Mouse (Mus musculus) G1E (cell line): ENCODE results near the gene Tnfrsf8.

Source experiments
- CTCF ChIP-seq: IDR thresholded peaks from 2 replicates; pipeline ENCODE4 v1.5.1; 2012; ENCODE audit warnings: low read depth, low read length, inconsistent platforms, mixed read lengths
- GATA1 ChIP-seq: IDR thresholded peaks from 2 replicates; pipeline ENCODE4 v1.6.1; 2012; ENCODE audit warnings: borderline replicate concordance, low read length, inconsistent platforms, mixed read lengths
- GATA2 ChIP-seq: IDR thresholded peaks from 2 replicates; pipeline ENCODE4 v1.6.1; 2012; ENCODE audit warnings: low read depth, low read length, inconsistent platforms, borderline replicate concordance
- POLR2AphosphoS5 ChIP-seq: IDR thresholded peaks from 2 replicates; pipeline ENCODE4 v1.6.1; 2012; ENCODE audit warnings: low read depth, low read length, inconsistent platforms; ENCODE audit not compliant: insufficient replicate concordance

- TF ChIP-seq CTCF (no peak), POLR2AphosphoS5 (no peak), GATA1 (no peak), GATA2 (no peak)
Observed at GRCm38 (mm10) chr4:145283441-145283840, 31.5 kb downstream of the Tnfrsf8 start.
